Mouse (Mus musculus): Measurements from ENCODE around the gene Tnfaip8l3.
"Not testable (repeated sequence)": the region's sequence is repeated elsewhere in the genome, so short reads cannot be mapped to it uniquely, and the experiment has no call there.

Gene Tnfaip8l3

GRCm38 (mm10) chr9:53992567-53992966 lies 75.6 kb downstream of the Tnfaip8l3 start:
- DNase-seq (ENCODE audit: extremely low spot score, low spot score): not testable (repeated sequence)

- DNase-seq (ENCODE audit: extremely low spot score, low spot score): peak; percentile 32
Measured at GRCm38 (mm10) chr9:53990921-53991320, 77.3 kb downstream of the Tnfaip8l3 start.

- no peak for DNase-seq (ENCODE audit: extremely low spot score, low spot score)
Measured at GRCm38 (mm10) chr9:53986972-53987371, 81.2 kb downstream of the Tnfaip8l3 start.

DNA sequence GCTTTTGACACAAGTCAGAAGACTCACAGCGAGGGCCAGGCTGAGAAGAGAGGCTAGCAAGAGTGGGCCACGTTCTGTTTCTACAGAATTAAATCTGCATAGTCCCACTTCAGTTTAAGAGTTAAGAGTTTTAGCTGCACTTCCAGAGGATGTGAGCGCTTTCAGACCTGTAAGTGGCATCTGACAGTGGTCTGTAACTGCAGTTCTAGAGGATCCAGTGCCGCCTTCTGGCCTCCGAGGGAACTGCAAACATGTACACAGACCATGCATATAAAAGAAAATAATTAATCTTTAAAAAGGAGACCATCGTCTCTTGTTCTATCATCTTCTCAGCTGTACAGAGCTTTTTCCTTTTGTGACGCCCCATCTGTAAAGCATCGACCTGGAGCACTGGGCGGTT lies 83.3 kb downstream of the Tnfaip8l3 start:
- peak; percentile 63 for DNase-seq (ENCODE audit: extremely low spot score, low spot score)

GRCm38 (mm10) chr9:53975122-53975518 lies 93.1 kb downstream of the Tnfaip8l3 start, which contains the start of gene Elmod1:
Gene Elmod1 (minus strand): TSS chr9:53975301.
- DNase-seq (ENCODE audit: extremely low spot score, low spot score): peak; percentile 72

GRCm38 (mm10) chr9:53974328-53975121 lies 93.7 kb downstream of the Tnfaip8l3 start:
- peak; percentile 61 for DNase-seq (ENCODE audit: extremely low spot score, low spot score)

DNA sequence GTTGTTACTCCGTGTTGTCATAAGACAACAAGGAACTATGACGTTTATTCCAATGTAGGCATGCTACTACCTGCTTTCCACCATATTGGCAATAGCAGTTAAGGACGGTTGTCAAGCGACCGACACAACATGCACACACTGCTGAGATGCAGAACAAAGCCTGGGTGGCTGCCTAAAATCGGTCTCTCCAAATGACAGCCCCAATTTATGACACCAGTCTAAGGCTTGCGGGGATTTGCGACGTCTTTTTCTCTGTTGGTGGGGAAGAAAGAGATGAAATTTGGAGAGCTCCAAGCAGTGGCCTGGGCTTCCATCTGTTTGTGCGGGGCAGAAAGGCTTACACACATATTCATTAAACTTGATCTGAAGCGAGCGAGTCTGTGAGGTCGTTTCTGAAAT lies 94.3 kb downstream of the Tnfaip8l3 start:
- no peak for DNase-seq (ENCODE audit: extremely low spot score, low spot score)

Measured in neural tube, embryonic 10.5 days (tissue).